In genomic region chr10:22811921-22812320, GRCm38 (mm10) we compare ENCODE assay signal across 16 mouse cellular contexts. TPM values are rescaled to one million over a fixed set of nuclear protein-coding genes. Genes with fewer than 3 reads are reported as not detected.
DNase-seq lines count a peak whose midpoint lies in the region; ATAC-seq and TF ChIP-seq lines count a peak whose summit lies in the region.
"Had no signal": no experiment of that assay in that cellular context is flagged by ENCODE, and none has a peak within 500 bp of the region (broad histone marks: within the 10 kb centered on the region; RNA-seq: fewer than 3 reads in every experiment).

No protein-coding gene starts in this region.

- H3K9me3 ChIP-seq in heart, embryonic 12.5 days (replicated peaks): no peaks in the 10 kb centered on the region; the same call in 1 of the 2 replicates
- no peaks in the 10 kb centered on the region for H3K9me3 ChIP-seq in midbrain, embryonic 10.5 days (replicated peaks)
- no peaks in the 10 kb centered on the region for H3K9me3 ChIP-seq in midbrain, embryonic 13.5 days
- H3K9me3 ChIP-seq in heart, embryonic 16.5 days (replicated peaks; ENCODE audit: control insufficient read depth, low read length): no peaks in the 10 kb centered on the region
- H3K9me3 ChIP-seq: embryonic facial prominence, embryonic 13.5 days; limb, embryonic 13.5 days had no signal

- H3K4me1 ChIP-seq in heart, embryonic 12.5 days (replicated peaks): peaks cover 31% of the 10 kb centered on the region
- H3K4me1 ChIP-seq in heart, adult 2 months (ENCODE audit: control insufficient read depth, insufficient read depth, low read length): no peaks in the 10 kb centered on the region
- peaks cover 19% of the 10 kb centered on the region for H3K4me1 ChIP-seq in midbrain, embryonic 10.5 days
- H3K4me1 ChIP-seq in midbrain, embryonic 13.5 days (replicated peaks): peaks cover 4% of the 10 kb centered on the region; the same call in 1 of the 2 replicates
- peaks cover 9% of the 10 kb centered on the region for H3K4me1 ChIP-seq in heart, embryonic 16.5 days (ENCODE audit: control insufficient read depth, insufficient read depth, low read length)

- H3K27ac ChIP-seq in heart, embryonic 12.5 days (ENCODE audit: poor library complexity, severe bottlenecking): no peak overlapping the region
- no peak overlapping the region for H3K27ac ChIP-seq in heart, adult 2 months
- no peak overlapping the region for H3K27ac ChIP-seq in midbrain, embryonic 10.5 days (replicated peaks)
- no peak overlapping the region for H3K27ac ChIP-seq in midbrain, embryonic 13.5 days
- H3K27ac ChIP-seq in heart, embryonic 16.5 days (ENCODE audit: low read length): no peak overlapping the region
- H3K27ac ChIP-seq: embryonic facial prominence, embryonic 13.5 days; limb, embryonic 13.5 days had no signal

- no peaks in the 10 kb centered on the region for H3K79me2 ChIP-seq in heart, adult 2 months (replicated peaks; ENCODE audit: control insufficient read depth, insufficient read depth, low read length)

- no peak for TF ChIP-seq POLR2A in heart, adult 2 months (IDR thresholded peaks at IDR 0.05; ENCODE audit: insufficient read depth, low read depth, low read length)

- intact Hi-C loops in heart, adult 2 months (cut with DNase I): no loop called here

- no peak for TF ChIP-seq EP300 in heart, adult 2 months (IDR thresholded peaks at IDR 0.05; ENCODE audit: insufficient read depth, low read depth, low read length)

- H3K27me3 ChIP-seq in heart, embryonic 12.5 days (replicated peaks): peaks cover 51% of the 10 kb centered on the region
- H3K27me3 ChIP-seq in heart, adult 2 months (ENCODE audit: control insufficient read depth, insufficient read depth, low read length): peaks cover 7% of the 10 kb centered on the region
- H3K27me3 ChIP-seq in midbrain, embryonic 10.5 days (ENCODE audit: low read depth, poor library complexity, severe bottlenecking): peaks cover 81% of the 10 kb centered on the region
- peaks cover 79% of the 10 kb centered on the region for H3K27me3 ChIP-seq in midbrain, embryonic 13.5 days
- H3K27me3 ChIP-seq in heart, embryonic 16.5 days (ENCODE audit: control insufficient read depth, insufficient read depth, low read length): peaks cover 44% of the 10 kb centered on the region

- ATAC-seq in heart, embryonic 12.5 days (ENCODE audit: insufficient number of reproducible peaks, low FRiP score): no peak
- ATAC-seq in midbrain, embryonic 13.5 days: no peak
- ATAC-seq in heart, embryonic 16.5 days (replicated peaks; ENCODE audit: extremely low read depth, insufficient read depth, low FRiP score): no peak

- H3K9ac ChIP-seq in heart, embryonic 12.5 days: peak overlapping the region; percentile 51; the same call in 1 of the 2 replicates
- no peak overlapping the region for H3K9ac ChIP-seq in heart, adult 2 months (ENCODE audit: low read depth, low read length)
- H3K9ac ChIP-seq in midbrain, embryonic 13.5 days (replicated peaks): no peak overlapping the region
- no peak overlapping the region for H3K9ac ChIP-seq in heart, embryonic 16.5 days (ENCODE audit: low read length)
- H3K9ac ChIP-seq: embryonic facial prominence, embryonic 13.5 days; limb, embryonic 13.5 days had no signal

- H3K36me3 ChIP-seq in heart, embryonic 12.5 days: no peaks in the 10 kb centered on the region
- no peaks in the 10 kb centered on the region for H3K36me3 ChIP-seq in heart, adult 2 months (ENCODE audit: control insufficient read depth, insufficient read depth, low read length)
- H3K36me3 ChIP-seq in midbrain, embryonic 10.5 days: no peaks in the 10 kb centered on the region
- no peaks in the 10 kb centered on the region for H3K36me3 ChIP-seq in midbrain, embryonic 13.5 days
- H3K36me3 ChIP-seq in heart, embryonic 16.5 days (ENCODE audit: control insufficient read depth, insufficient read depth): no peaks in the 10 kb centered on the region
- H3K36me3 ChIP-seq: embryonic facial prominence, embryonic 13.5 days; limb, embryonic 13.5 days had no signal

- 27% methylated on average over 12 of the region's 12 CpGs for WGBS in heart, embryonic 12.5 days
- WGBS in heart, adult 2 months: 28% methylated on average over 12 of the region's 12 CpGs
- 12% methylated on average over 12 of the region's 12 CpGs for WGBS in midbrain, embryonic 10.5 days
- 10% methylated on average over 12 of the region's 12 CpGs for WGBS in midbrain, embryonic 13.5 days
- WGBS in heart, embryonic 16.5 days: 26% methylated on average over 12 of the region's 12 CpGs

- TF ChIP-seq CTCF in heart, adult 2 months (IDR thresholded peaks at IDR 0.05): no peak

- DNase-seq in heart, adult 2 months: no peak
- peak; percentile 26 for DNase-seq in midbrain, embryonic 10.5 days (ENCODE audit: low spot score)
- peak; percentile 52 to 61 for DNase-seq in kidney, postnatal 4 days
- DNase-seq in right cerebral cortex, adult 18-20 months: no peak
- DNase-seq in frontal cortex, postnatal 14 days (ENCODE audit: low spot score in 2 of 2): no peak
- DNase-seq: cerebellum, adult 11-12 months; lung, adult 18-20 months; right cerebral cortex, postnatal 4 days had no signal

- no peak overlapping the region for H3K4me3 ChIP-seq in heart, embryonic 12.5 days
- H3K4me3 ChIP-seq in heart, adult 2 months: no peak overlapping the region
- H3K4me3 ChIP-seq in midbrain, embryonic 10.5 days: no peak overlapping the region
- H3K4me3 ChIP-seq in midbrain, embryonic 13.5 days (replicated peaks): no peak overlapping the region
- no peak overlapping the region for H3K4me3 ChIP-seq in heart, embryonic 16.5 days (ENCODE audit: low read length)
- H3K4me3 ChIP-seq: embryonic facial prominence, embryonic 13.5 days; limb, embryonic 13.5 days had no signal

- H3K4me2 ChIP-seq in heart, embryonic 12.5 days: peak overlapping the region; percentile 42
- no peak overlapping the region for H3K4me2 ChIP-seq in midbrain, embryonic 13.5 days (replicated peaks)
- H3K4me2 ChIP-seq in heart, embryonic 16.5 days (ENCODE audit: low read depth, low read length): peak overlapping the region; percentile 26; the same call in 1 of the 2 replicates
- H3K4me2 ChIP-seq: embryonic facial prominence, embryonic 13.5 days; limb, embryonic 13.5 days had no signal

RNA-seq across cellular contexts. Expression of gene Tcf21, which starts 8.1 kb away (rescaled TPM):
- polyA plus RNA-seq in heart, embryonic 12.5 days (2016; fragmentation: Nextera tagmentation; extraction: Ambion mirVana): 74.5 and 76.6 TPM in 2 replicates
- 1 to 10 TPM; 8.4 to 9.6 TPM for total RNA-seq in heart, adult 2 months (2021)
- polyA plus RNA-seq in heart, adult 2 months (2012; rRNA removed): 29.6 and 32.3 TPM in 2 replicates
- polyA plus RNA-seq in midbrain, embryonic 10.5 days (2016; fragmentation: Nextera tagmentation; extraction: Ambion mirVana): not detected in 2 replicates
- 0.32 and 0.41 TPM in 2 replicates for polyA plus RNA-seq in midbrain, embryonic 13.5 days (2015; fragmentation: Nextera tagmentation; extraction: Ambion mirVana)
- 51.4 and 67.7 TPM in 2 replicates for polyA plus RNA-seq in heart, embryonic 16.5 days (2015; fragmentation: Nextera tagmentation; extraction: Ambion mirVana)
- total RNA-seq: gastrocnemius, adult 8-10 months; monocyte, adult 5-6 weeks had no signal
- polyA plus RNA-seq: forebrain, embryonic 11.5 days had no signal

Comparison
In these comparisons a context has a peak if more than half of its experiments do, and no peak if none do; other contexts are left out.
1. DNase-seq: peak in midbrain, embryonic 10.5 days (single experiment) and kidney, postnatal 4 days (2 of 2); none in heart, adult 2 months (0 of 2), right cerebral cortex, adult 18-20 months (single experiment) and frontal cortex, postnatal 14 days (0 of 2).
2. RNA of gene Tcf21, which starts 8.1 kb away (polyA plus RNA-seq): 74.5 to 76.6 TPM in heart, embryonic 12.5 days, 51.4 to 67.7 TPM in heart, embryonic 16.5 days and 29.6 to 32.3 TPM in heart, adult 2 months; 0.32 to 0.41 TPM in midbrain, embryonic 13.5 days and not detected in midbrain, embryonic 10.5 days; every median in the first group is over 10 times any median in the second.